Mouse (Mus musculus) neural tube, embryonic 12.5 days (tissue): ENCODE measurements around the gene Tbc1d1. TPM values are rescaled to one million over a fixed set of nuclear protein-coding genes. Genes with fewer than 3 reads are reported as not detected.

ENCODE experiments used
- ATAC-seq: fragments of 200-750 bp; cut with Nextera tagmentation; 2 replicates; pipeline ENCODE4 v1.8.0; 2017; ENCODE audit warnings: low read depth, mild to moderate bottlenecking, moderate TSS enrichment, moderate library complexity; ENCODE audit not compliant: low FRiP score
- H3K27ac ChIP-seq: fragments of 300-500 bp; sonication (generic); 2 replicates; pipeline ENCODE4 v1.5.1; 2016
- H3K27me3 ChIP-seq: fragments of 300-500 bp; sonication (generic); replicated peaks from 2 replicates; pipeline ENCODE4 v1.6.1; 2016; ENCODE audit warnings: mild to moderate bottlenecking
- H3K36me3 ChIP-seq: fragments of 300-500 bp; sonication (generic); 2 replicates; pipeline ENCODE4 v1.6.1; 2016; ENCODE audit warnings: mild to moderate bottlenecking
- H3K4me1 ChIP-seq: fragments of 300-500 bp; sonication (generic); 2 replicates; pipeline ENCODE4 v1.6.1; 2016
- H3K4me2 ChIP-seq: fragments of 300-500 bp; sonication (generic); replicated peaks from 2 replicates; pipeline ENCODE4 v1.6.1; 2016; ENCODE audit warnings: mild to moderate bottlenecking
- H3K4me3 ChIP-seq: fragments of 300-500 bp; sonication (generic); 2 replicates; pipeline ENCODE4 v1.5.1; 2016
- H3K9ac ChIP-seq: fragments of 300-500 bp; sonication (generic); 2 replicates; pipeline ENCODE4 v1.6.1; 2016; ENCODE audit warnings: mild to moderate bottlenecking
- H3K9me3 ChIP-seq: fragments of 300-500 bp; sonication (generic); 2 replicates; pipeline ENCODE4 v1.6.1; 2016; ENCODE audit warnings: mild to moderate bottlenecking
- WGBS: fragments of 180-500 bp; shearing (Covaris S2); methylation state at CpG from one replicate; pipeline ENCODE4 v1.1.7; 2016; 5-methylcytosine and 5-hydroxymethylcytosine counted together
- polyA plus RNA-seq: library from polyadenylated mRNA; unstranded; fragments of >200 nt; fragmentation: Nextera tagmentation; extraction: Ambion mirVana; gene quantifications from 2 replicates; pipeline ENCODE4 v1.2.1, GENCODE M21; 2016

Gene Tbc1d1
- polyA plus RNA-seq, 1 experiment from 2014 or later, result 23.7 TPM

DNA sequence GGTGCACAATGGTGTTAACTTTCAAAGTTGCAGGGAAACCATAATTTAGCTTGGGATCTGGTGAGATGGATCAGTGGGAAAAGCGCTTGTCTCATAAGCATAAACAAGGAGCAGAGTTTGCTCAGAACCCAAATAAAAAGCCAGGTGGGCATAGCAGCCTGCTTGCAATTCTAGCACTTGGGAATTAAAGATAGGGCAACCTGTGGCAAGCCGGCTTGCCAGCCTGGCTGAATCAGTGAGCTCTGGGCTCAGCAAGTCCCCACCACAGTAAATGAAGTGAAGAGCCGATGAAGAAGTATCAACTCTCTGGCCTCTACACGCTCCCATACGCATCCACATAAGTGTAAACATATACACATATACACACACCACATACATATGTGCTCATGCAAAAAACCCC is 59.7 kb downstream of the Tbc1d1 start:
- Histone ChIP-seq H3K36me3 (no peaks in the 10 kb centered on the region), H3K27me3 (no peaks in the 10 kb centered on the region), H3K4me3 (no peak overlapping the region), H3K9ac (no peak overlapping the region), H3K27ac (no peak overlapping the region), H3K9me3 (no peaks in the 10 kb centered on the region), H3K4me1 (peaks cover 6% of the 10 kb centered on the region; the same call in 1 of the 2 replicates), H3K4me2 (no peak overlapping the region)
- WGBS, result 98% methylated on average over 5 of the region's 5 CpGs
- ATAC-seq, result no peak

DNA sequence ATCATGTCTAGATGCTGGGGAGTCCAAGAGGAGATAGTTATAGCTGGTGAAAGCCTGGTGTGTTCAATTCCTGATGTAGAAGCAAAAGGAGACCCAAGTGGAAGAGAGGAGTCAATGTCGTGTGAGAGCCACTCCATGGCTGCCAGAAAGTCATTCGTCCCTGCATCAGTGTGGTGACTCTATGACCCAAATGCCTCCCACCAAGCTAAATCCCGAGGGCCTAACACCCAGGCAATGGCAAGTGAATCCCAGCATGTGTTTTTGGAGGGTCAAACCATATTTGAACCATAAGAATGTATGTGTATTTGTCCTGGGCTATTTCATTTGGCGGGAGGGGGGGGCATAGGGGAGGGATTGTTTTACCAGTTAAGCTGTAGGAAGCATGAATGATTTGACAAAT is 60.2 kb downstream of the Tbc1d1 start:
- H3K9me3 ChIP-seq, result no peaks in the 10 kb centered on the region
- no peak overlapping the region for H3K27ac ChIP-seq
- peaks cover 6% of the 10 kb centered on the region; the same call in 1 of the 2 replicates for H3K4me1 ChIP-seq
- no peak overlapping the region for H3K4me2 ChIP-seq
- ATAC-seq, result no peak
- 88% methylated on average over 4 of the region's 4 CpGs for WGBS
- no peaks in the 10 kb centered on the region for H3K36me3 ChIP-seq
- H3K27me3 ChIP-seq, result no peaks in the 10 kb centered on the region
- H3K4me3 ChIP-seq, result no peak overlapping the region
- no peak overlapping the region for H3K9ac ChIP-seq

DNA sequence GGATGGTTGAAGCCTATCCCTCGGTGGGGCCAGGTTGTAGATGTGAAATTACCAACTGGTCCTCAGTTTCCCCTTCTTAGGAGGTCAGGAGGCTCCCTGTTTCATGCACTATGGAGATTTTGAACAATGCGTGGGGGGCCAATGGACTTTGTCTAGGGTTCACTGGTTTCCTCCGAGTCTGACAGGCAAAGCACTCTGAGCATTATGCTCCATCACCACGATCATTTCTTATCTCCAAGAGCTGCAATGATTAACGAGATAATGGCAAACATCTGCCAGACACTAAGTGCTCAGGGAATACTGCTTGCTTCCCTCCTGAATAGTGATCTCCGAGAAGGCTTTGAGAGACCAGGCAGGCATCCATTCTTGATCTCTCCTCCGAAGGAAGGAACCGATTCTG is 61.2 kb downstream of the Tbc1d1 start:
- no peaks in the 10 kb centered on the region for H3K9me3 ChIP-seq
- H3K9ac ChIP-seq, result no peak overlapping the region
- H3K27me3 ChIP-seq, result no peaks in the 10 kb centered on the region
- H3K27ac ChIP-seq, result no peak overlapping the region
- H3K4me1 ChIP-seq, result peaks cover 6% of the 10 kb centered on the region; the same call in 1 of the 2 replicates
- H3K36me3 ChIP-seq, result no peaks in the 10 kb centered on the region
- 78% methylated on average over 8 of the region's 8 CpGs for WGBS
- H3K4me3 ChIP-seq, result no peak overlapping the region
- ATAC-seq, result no peak
- no peak overlapping the region for H3K4me2 ChIP-seq

DNA sequence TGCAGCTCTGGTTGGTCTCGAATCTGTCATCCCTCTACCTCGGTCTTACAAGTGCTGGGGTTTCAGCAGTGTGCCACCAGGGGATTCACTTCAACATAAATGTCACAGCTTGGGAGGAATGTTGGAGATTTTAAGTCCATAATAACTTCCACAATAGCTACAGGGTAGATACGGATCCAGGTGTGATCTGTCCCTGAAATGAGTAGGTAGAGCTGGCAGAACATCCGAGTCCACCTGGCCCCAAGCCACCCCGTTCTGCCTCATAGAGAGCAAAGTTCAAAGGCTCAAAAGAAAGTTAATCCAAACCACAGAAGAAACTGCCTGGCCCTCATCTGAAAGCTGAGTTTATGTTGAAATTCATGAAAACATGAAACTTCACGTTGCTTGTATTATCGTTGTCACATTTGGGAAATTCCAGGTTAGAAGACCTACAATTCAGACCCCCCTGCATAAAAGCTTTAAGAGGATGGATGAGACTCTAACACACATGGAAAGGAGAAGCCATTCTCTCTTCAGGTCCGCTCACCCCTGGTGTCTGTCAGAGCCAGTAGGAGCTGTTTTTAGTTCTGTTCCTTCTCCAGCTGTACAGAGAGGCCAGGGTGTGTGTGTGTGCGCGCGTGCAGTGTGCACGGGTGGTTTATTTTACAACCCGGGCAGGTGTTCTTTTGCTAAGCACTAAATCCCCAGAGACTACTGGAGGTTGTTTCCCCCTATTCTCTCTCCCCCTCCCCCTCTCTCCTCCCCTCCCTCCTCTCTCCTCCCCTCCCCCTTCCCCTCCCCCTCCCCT is 61.9 kb downstream of the Tbc1d1 start:
- Histone ChIP-seq H3K27me3 (no peaks in the 10 kb centered on the region), H3K9me3 (no peaks in the 10 kb centered on the region), H3K4me3 (no peak overlapping the region), H3K36me3 (no peaks in the 10 kb centered on the region), H3K27ac (no peak overlapping the region), H3K4me2 (no peak overlapping the region), H3K4me1 (peaks cover 6% of the 10 kb centered on the region; the same call in 1 of the 2 replicates), H3K9ac (no peak overlapping the region)
- ATAC-seq, result 0 out of 2 replicates have a peak, but pooled peaks have one; percentile 44
- 68% methylated on average over 13 of the region's 13 CpGs for WGBS

DNA sequence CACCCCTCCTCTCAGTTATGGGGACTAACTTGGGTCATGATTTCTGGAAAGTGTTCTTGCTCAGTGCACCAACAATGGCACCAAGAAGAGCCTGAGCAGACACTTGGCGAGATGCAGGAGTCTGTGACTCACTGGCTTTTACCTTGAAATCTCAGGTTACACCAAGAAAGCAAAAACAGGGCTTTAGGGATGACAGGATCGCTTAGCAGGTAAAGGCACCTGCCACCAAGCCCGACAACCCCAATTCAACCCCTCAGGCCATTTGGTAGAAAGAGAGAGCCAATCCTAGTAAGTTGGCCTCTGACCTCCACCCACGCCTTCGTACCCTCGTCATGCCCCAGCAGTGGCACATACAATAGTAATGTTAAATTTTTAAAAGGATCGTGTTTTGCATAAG is 62.5 kb downstream of the Tbc1d1 start:
- Histone ChIP-seq H3K27ac (no peak overlapping the region), H3K4me3 (no peak overlapping the region), H3K4me2 (no peak overlapping the region), H3K4me1 (peaks cover 6% of the 10 kb centered on the region; the same call in 1 of the 2 replicates), H3K27me3 (no peaks in the 10 kb centered on the region), H3K9me3 (no peaks in the 10 kb centered on the region), H3K9ac (no peak overlapping the region), H3K36me3 (no peaks in the 10 kb centered on the region)
- no peak for ATAC-seq
- WGBS, result 76% methylated on average over 7 of the region's 7 CpGs

DNA sequence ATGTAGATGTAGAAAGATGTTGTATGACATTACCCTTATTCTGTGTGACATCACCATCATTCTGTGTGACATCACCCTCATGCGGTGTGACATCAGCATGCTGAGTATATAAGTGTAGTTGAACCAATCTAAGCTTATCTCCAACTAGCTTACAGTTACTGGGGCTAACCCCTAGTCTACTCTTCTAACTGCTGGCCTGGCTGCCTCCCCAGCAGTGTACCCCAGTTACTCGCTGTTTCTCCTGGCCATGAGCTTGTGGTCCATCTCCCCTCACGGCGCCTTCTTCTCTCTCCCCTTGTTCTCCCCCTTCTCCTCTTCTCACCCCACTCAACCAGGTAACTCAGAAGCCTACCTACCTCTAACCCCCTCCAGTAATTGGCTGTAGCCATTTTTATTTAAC is 64.7 kb downstream of the Tbc1d1 start:
- Histone ChIP-seq H3K9ac (no peak overlapping the region), H3K27ac (no peak overlapping the region), H3K4me2 (no peak overlapping the region), H3K4me3 (no peak overlapping the region), H3K27me3 (no peaks in the 10 kb centered on the region), H3K4me1 (peaks cover 6% of the 10 kb centered on the region; the same call in 1 of the 2 replicates), H3K36me3 (no peaks in the 10 kb centered on the region), H3K9me3 (no peaks in the 10 kb centered on the region)
- 93% methylated on average over 4 of the region's 4 CpGs for WGBS
- ATAC-seq, result no peak

DNA sequence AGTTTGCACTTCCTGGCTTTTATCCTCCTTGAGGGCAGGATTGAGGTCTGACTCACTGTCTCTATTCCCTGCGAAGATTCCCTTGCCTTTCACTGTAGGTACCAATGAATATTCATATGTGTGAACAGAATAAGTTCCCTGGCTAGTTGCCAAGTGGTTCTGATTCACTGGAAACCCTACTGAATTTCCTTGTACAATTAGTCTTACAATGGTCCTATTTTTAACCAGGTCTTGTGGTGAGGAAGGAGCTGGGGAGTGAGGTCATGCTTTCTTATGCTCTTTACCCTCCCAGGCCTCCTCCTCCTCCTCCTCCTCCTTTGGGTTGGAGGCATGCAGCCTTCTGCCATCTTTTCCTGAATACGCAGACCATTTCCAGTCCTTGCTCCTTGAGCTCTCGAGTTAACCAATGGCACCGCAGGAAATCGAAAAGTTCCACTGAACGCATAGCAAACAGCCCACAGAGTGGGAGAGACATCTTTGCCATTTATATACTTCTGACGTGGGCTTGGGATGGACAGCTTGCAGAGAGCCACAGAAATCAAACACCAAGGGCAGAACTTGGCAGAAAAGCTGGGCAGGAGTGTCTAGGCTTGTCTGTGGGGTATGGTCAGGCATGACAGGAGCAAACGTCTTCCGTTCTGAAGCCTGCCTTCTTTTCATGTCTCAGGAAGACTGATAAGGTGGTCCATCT is 68.8 kb downstream of the Tbc1d1 start:
- no peaks in the 10 kb centered on the region for H3K9me3 ChIP-seq
- 72% methylated on average over 9 of the region's 9 CpGs for WGBS
- H3K4me2 ChIP-seq, result no peak overlapping the region
- H3K27me3 ChIP-seq, result no peaks in the 10 kb centered on the region
- no peak overlapping the region for H3K27ac ChIP-seq
- peak; percentile 59 for ATAC-seq
- no peaks in the 10 kb centered on the region for H3K36me3 ChIP-seq
- no peak overlapping the region for H3K9ac ChIP-seq
- H3K4me1 ChIP-seq, result no peaks in the 10 kb centered on the region
- no peak overlapping the region for H3K4me3 ChIP-seq

DNA sequence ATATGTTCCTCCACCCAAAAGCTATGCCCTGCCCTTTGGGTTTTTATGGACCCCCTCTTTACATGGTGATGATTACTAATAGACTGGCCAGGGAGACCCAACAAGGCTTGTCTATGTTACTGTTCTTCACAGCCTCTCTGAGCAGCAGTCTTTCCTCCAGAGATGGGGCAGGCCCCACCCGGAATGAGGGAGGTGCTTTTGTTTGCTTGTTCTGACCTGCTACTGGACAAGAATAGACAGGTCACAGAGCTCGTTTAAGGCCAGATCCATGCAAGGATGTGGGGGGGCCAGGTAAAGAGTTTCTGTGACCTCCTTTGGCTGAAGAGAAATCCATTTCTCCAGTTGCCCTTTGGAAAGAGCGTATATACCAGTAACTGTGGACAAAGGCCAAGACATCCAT is 72.1 kb downstream of the Tbc1d1 start:
- no peaks in the 10 kb centered on the region for H3K27me3 ChIP-seq
- H3K36me3 ChIP-seq, result no peaks in the 10 kb centered on the region
- H3K4me1 ChIP-seq, result peaks cover 12% of the 10 kb centered on the region
- no peak overlapping the region for H3K9ac ChIP-seq
- H3K27ac ChIP-seq, result no peak overlapping the region
- 85% methylated on average over 3 of the region's 3 CpGs for WGBS
- no peak overlapping the region for H3K4me2 ChIP-seq
- no peak for ATAC-seq
- H3K9me3 ChIP-seq, result no peaks in the 10 kb centered on the region
- no peak overlapping the region for H3K4me3 ChIP-seq

DNA sequence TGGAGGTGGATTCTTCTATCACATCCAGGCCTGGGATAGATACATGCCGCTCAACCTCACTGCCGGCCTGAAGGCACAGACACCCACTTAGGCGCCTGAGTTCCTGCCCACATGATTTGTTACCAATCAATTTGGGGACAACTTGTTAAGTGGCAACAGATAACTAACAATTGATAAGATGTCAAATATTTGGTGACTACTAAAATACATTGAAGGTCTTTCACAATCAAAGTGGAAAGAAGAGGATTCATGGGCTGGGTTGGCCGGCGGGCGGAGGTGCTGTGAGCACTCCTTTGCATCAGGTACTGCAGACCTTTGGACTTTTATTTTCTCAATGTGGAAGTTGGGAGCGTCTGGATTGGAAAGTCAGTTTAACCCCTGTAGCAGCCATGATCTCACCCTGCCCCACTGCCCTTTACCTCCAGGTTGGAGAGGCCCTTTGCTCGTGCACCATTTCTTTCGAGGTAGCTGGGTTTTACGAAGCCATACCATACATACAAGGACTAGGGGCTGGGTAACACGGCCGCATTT is 73.3 kb downstream of the Tbc1d1 start:
- H3K27ac ChIP-seq, result no peak overlapping the region
- no peaks in the 10 kb centered on the region for H3K9me3 ChIP-seq
- ATAC-seq, result no peak
- peaks cover 14% of the 10 kb centered on the region for H3K4me1 ChIP-seq
- H3K27me3 ChIP-seq, result no peaks in the 10 kb centered on the region
- H3K4me3 ChIP-seq, result peak overlapping the region; percentile 68
- WGBS, result 44% methylated on average over 12 of the region's 12 CpGs
- no peaks in the 10 kb centered on the region for H3K36me3 ChIP-seq
- peak overlapping the region; percentile 42 for H3K9ac ChIP-seq
- H3K4me2 ChIP-seq, result peak overlapping the region; percentile 92

DNA sequence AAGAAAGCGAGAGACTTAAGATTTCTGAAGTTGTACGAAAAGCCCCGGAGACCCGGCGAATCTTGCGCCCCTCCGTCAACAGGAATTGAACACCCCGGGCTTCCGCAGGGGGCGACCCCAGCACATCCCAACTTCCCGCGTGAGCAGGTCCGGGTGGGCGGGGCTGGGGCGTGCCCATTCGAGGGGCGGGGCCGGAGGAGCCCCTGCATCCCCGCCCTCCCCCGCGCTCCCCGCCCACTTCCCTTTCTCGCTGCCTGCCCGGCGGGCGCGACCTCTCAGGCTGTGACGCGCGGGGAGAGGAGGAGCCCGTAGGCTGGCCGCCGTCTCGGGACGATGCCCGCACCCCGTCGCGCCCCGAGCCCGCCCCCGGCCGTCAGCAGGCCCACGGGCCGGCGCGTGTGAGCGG is 74.0 kb downstream of the Tbc1d1 start:
- no peaks in the 10 kb centered on the region for H3K9me3 ChIP-seq
- 0% methylated on average over 41 of the region's 48 CpGs for WGBS
- peak overlapping the region; percentile 68 for H3K4me3 ChIP-seq
- H3K36me3 ChIP-seq, result no peaks in the 10 kb centered on the region
- H3K4me2 ChIP-seq, result peak overlapping the region; percentile 92
- peak overlapping the region; percentile 83 for H3K9ac ChIP-seq
- peaks cover 14% of the 10 kb centered on the region for H3K4me1 ChIP-seq
- no peak overlapping the region for H3K27ac ChIP-seq
- ATAC-seq, result peak; percentile 91
- no peaks in the 10 kb centered on the region for H3K27me3 ChIP-seq

DNA sequence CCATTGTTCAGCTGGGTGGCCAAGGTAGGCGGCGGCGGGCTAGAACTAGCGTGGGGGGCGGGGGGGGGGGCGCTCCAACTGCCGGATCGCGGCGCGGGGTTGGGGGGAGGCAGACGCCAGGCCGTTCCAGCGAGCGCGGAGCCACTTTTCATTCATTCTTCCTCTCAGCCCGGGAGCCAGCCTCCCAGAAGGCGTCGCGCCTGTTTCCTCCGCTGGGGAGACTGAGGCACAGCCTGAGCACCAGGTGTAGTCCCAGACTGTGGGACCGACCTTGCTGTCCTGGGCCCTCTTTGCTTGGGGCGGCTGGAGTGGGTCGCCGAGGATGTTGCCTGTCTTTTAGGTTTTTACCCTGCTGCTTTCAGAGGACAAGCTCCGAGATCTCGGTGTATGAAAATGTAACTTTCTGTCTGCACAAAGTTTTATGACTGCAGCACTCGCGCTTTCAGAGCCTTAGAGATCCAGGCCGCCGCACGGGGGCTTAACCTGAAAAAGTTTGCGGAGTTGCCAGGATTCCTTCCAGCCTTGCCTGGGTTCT is 74.5 kb downstream of the Tbc1d1 start:
- ATAC-seq, result peak; percentile 83
- 1% methylated on average over 28 of the region's 33 CpGs for WGBS
- no peak overlapping the region for H3K27ac ChIP-seq
- H3K36me3 ChIP-seq, result no peaks in the 10 kb centered on the region
- no peaks in the 10 kb centered on the region for H3K27me3 ChIP-seq
- H3K4me3 ChIP-seq, result peak overlapping the region; percentile 68
- H3K4me2 ChIP-seq, result peak overlapping the region; percentile 92
- peaks cover 14% of the 10 kb centered on the region for H3K4me1 ChIP-seq
- no peaks in the 10 kb centered on the region for H3K9me3 ChIP-seq
- H3K9ac ChIP-seq, result peak overlapping the region; percentile 83

DNA sequence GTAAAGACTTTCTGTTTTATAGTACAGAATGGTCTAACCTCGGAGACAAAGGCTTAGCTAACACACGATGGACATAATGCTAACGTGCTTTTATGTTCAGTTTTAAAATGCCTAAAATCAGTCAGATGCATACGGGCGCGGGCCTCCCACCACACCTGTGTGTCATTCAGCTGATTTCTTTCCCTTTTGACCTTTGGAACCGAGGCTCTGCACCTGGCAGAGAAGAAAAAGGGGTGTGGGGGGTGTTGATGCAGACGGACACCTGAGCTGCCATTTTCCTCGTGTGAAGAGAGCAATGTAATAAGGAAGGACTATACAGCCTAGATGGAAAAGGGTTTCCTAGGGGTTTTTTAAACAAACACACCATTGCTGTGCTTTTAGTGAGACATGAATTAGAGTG is 76.8 kb downstream of the Tbc1d1 start:
- WGBS, result 72% methylated on average over 9 of the region's 9 CpGs
- Histone ChIP-seq H3K27me3 (no peaks in the 10 kb centered on the region), H3K4me1 (peaks cover 14% of the 10 kb centered on the region), H3K27ac (no peak overlapping the region), H3K4me3 (no peak overlapping the region), H3K4me2 (no peak overlapping the region; the same call in 1 of the 2 replicates), H3K9me3 (no peaks in the 10 kb centered on the region), H3K9ac (no peak overlapping the region), H3K36me3 (no peaks in the 10 kb centered on the region)
- no peak for ATAC-seq
